Comparison of ENCODE assay signal across 9 mouse cellular contexts in genomic region chr11:82780134-82780533, GRCm38 (mm10). TPM values are rescaled to one million over a fixed set of nuclear protein-coding genes. Genes with fewer than 3 reads are reported as not detected.
A peak's percentile ranks its signal among the peaks of the same experiment; 100 is the strongest.
DNase-seq lines count a peak whose midpoint lies in the region; ATAC-seq and TF ChIP-seq lines count a peak whose summit lies in the region.
"Had no signal": no experiment of that assay in that cellular context is flagged by ENCODE, and none has a peak within 500 bp of the region (broad histone marks: within the 10 kb centered on the region; RNA-seq: fewer than 3 reads in every experiment).

No protein-coding gene starts in this region.

- H3K4me3 ChIP-seq in heart, embryonic 10.5 days = peak overlapping the region; percentile 95
- H3K4me3 ChIP-seq in ES-Bruce4 (ENCODE audit: low read depth, low read length) (peak overlapping the region; percentile 38), macrophage (ENCODE audit: inconsistent target) (peak overlapping the region; percentile 70)
- H3K4me3 ChIP-seq in heart, embryonic 16.5 days (ENCODE audit: low read length) = peak overlapping the region; percentile 95

- H3K4me1 ChIP-seq in heart, embryonic 10.5 days = peaks cover 16% of the 10 kb centered on the region
- peaks cover 5% of the 10 kb centered on the region for H3K4me1 ChIP-seq in ES-Bruce4 (ENCODE audit: control insufficient read depth, insufficient read depth, low read length)
- peaks cover 16% of the 10 kb centered on the region for H3K4me1 ChIP-seq in heart, embryonic 16.5 days (ENCODE audit: control insufficient read depth, insufficient read depth, low read length)

- H3K36me3 ChIP-seq in heart, embryonic 10.5 days = peaks cover 20% of the 10 kb centered on the region
- peaks cover 17% of the 10 kb centered on the region for H3K36me3 ChIP-seq in ES-Bruce4 (ENCODE audit: control insufficient read depth, insufficient read depth, low read length, poor library complexity, severe bottlenecking)
- peaks cover 12% of the 10 kb centered on the region for H3K36me3 ChIP-seq in heart, embryonic 16.5 days (ENCODE audit: control insufficient read depth, insufficient read depth)
- no peaks in the 10 kb centered on the region for H3K36me3 ChIP-seq in macrophage (ENCODE audit: inconsistent target)

- intact Hi-C loops in heart, postnatal 36 days (cut with DNase I) = loop anchor here (2.0 to 10.0 kb wide), 2 partner anchors 27 to 515 kb away; partner anchors contain the start of gene Ap2b1

- H3K4me2 ChIP-seq in heart, embryonic 16.5 days (ENCODE audit: low read depth, low read length) = peak overlapping the region; percentile 77

- 60% methylated on average over 5 of the region's 5 CpGs for WGBS in heart, embryonic 10.5 days
- WGBS in heart, embryonic 16.5 days = 44% methylated on average over 5 of the region's 5 CpGs
- 48% methylated on average over 4 of the region's 5 CpGs for WGBS in macrophage (ENCODE audit: missing documents)

- no peaks in the 10 kb centered on the region for H3K9me3 ChIP-seq in heart, embryonic 10.5 days
- no peaks in the 10 kb centered on the region for H3K9me3 ChIP-seq in ES-Bruce4 (replicated peaks; ENCODE audit: control insufficient read depth, insufficient read depth, low read length, poor library complexity, severe bottlenecking)
- no peaks in the 10 kb centered on the region for H3K9me3 ChIP-seq in heart, embryonic 16.5 days (replicated peaks; ENCODE audit: control insufficient read depth, low read length)

- no peaks in the 10 kb centered on the region for H3K27me3 ChIP-seq in heart, embryonic 10.5 days (ENCODE audit: insufficient read depth, poor library complexity, severe bottlenecking)
- no peaks in the 10 kb centered on the region for H3K27me3 ChIP-seq in ES-Bruce4 (ENCODE audit: control insufficient read depth, insufficient read depth, low read length, poor library complexity, severe bottlenecking)
- H3K27me3 ChIP-seq in heart, embryonic 16.5 days (ENCODE audit: control insufficient read depth, insufficient read depth, low read length) = no peaks in the 10 kb centered on the region

- peaks cover 23% of the 10 kb centered on the region; the same call in 1 of the 2 replicates for H3K79me2 ChIP-seq in macrophage (ENCODE audit: inconsistent target)

- TF ChIP-seq CTCF in ES-Bruce4 (IDR thresholded peaks at IDR 0.05; ENCODE audit: low read depth, low read length) = no peak

- DNase-seq in heart, embryonic 10.5 days (ENCODE audit: low spot score) = peak; percentile 68
- no peak for DNase-seq in heart, postnatal 36 days
- no peak for DNase-seq in cerebellum, adult 11 months
- DNase-seq in spleen, postnatal 14 days (ENCODE audit: low spot score in 2 of 2) = no peak
- DNase-seq in layer of hippocampus, adult 8-10 months (ENCODE audit: low spot score in 2 of 2) = no peak

- TF ChIP-seq POLR2A in ES-Bruce4 (IDR thresholded peaks at IDR 0.05; ENCODE audit: insufficient read depth, low read length) = no peak

- peak overlapping the region; percentile 99 for H3K27ac ChIP-seq in heart, embryonic 10.5 days
- no peak overlapping the region for H3K27ac ChIP-seq in ES-Bruce4 (ENCODE audit: insufficient read depth, low read length)
- no peak overlapping the region; the same call in 1 of the 2 replicates for H3K27ac ChIP-seq in heart, embryonic 16.5 days (ENCODE audit: low read length)
- peak overlapping the region; percentile 42 for H3K27ac ChIP-seq in macrophage

- no peak for TF ChIP-seq EP300 in ES-Bruce4 (IDR thresholded peaks at IDR 0.05; ENCODE audit: insufficient read depth, low read depth, low read length)

- H3K9ac ChIP-seq in ES-Bruce4 (ENCODE audit: low read depth, poor library complexity, severe bottlenecking) = peak overlapping the region; percentile 98
- peak overlapping the region; percentile 79 for H3K9ac ChIP-seq in heart, embryonic 16.5 days (ENCODE audit: low read length)

- ATAC-seq in heart, embryonic 16.5 days (replicated peaks; ENCODE audit: extremely low read depth, insufficient read depth, low FRiP score) = no peak

RNA-seq across cellular contexts. Expression of gene Lig3, which starts 0.8 kb away (rescaled TPM):
- polyA plus RNA-seq in heart, embryonic 10.5 days (2016; fragmentation: Nextera tagmentation; extraction: Ambion mirVana) = 31.8 and 32.4 TPM in 2 replicates
- total RNA-seq in heart, postnatal 36 days (2021) = 10 to 100 TPM; 18.1 to 18.9 TPM
- 56.3 and 64.7 TPM in 2 replicates for polyA plus RNA-seq in ES-Bruce4 (2011; ENCODE audit: insufficient read depth, insufficient read length, low read depth, missing spikeins)
- polyA plus RNA-seq in heart, embryonic 16.5 days (2015; fragmentation: Nextera tagmentation; extraction: Ambion mirVana) = 16.6 and 17.6 TPM in 2 replicates
- 10 to 100 TPM; 14.6 to 29.8 (median 22.7) TPM for total RNA-seq in macrophage (2018; cell fraction: chromatin; rRNA removed)
- total RNA-seq in macrophage (2018; cell fraction: cytosol; rRNA removed) = 10 to 100 TPM in 18 of 26 experiments, 1 to 10 TPM in 8; 7.5 to 13.2 (median 10.6) TPM
- total RNA-seq in macrophage (2018; cell fraction: nucleus; rRNA removed) = 10 to 100 TPM; 11.8 to 26.7 (median 16.9) TPM
- 8.5 to 10.4 TPM (median 9.2 TPM) in 3 replicates for polyA plus RNA-seq in macrophage (2018)
- 10 to 100 TPM; 23.9 to 31.5 (median 26.7) TPM for total RNA-seq in layer of hippocampus, adult 8-10 months (2022)

RNA-seq across cellular contexts. Expression of gene Zfp830, which starts 16.0 kb away (rescaled TPM):
- polyA plus RNA-seq in heart, embryonic 10.5 days (2016; fragmentation: Nextera tagmentation; extraction: Ambion mirVana) = 29.6 and 37.3 TPM in 2 replicates
- 10 to 100 TPM; 15.0 to 15.9 TPM for total RNA-seq in heart, postnatal 36 days (2021)
- polyA plus RNA-seq in ES-Bruce4 (2011; ENCODE audit: insufficient read depth, insufficient read length, low read depth, missing spikeins) (24.8 and 25.6 TPM in 2 replicates), macrophage (2018) (17.4 to 31.8 TPM (median 19.8 TPM) in 3 replicates)
- 28.3 and 30.4 TPM in 2 replicates for polyA plus RNA-seq in heart, embryonic 16.5 days (2015; fragmentation: Nextera tagmentation; extraction: Ambion mirVana)
- 10 to 100 TPM in 24 of 26 experiments, 1 to 10 TPM in 2; 9.0 to 54.9 (median 22.2) TPM for total RNA-seq in macrophage (2018; cell fraction: chromatin; rRNA removed)
- 10 to 100 TPM; 10.2 to 28.1 (median 18.4) TPM for total RNA-seq in macrophage (2018; cell fraction: cytosol; rRNA removed)
- 10 to 100 TPM; 14.2 to 52.6 (median 24.2) TPM for total RNA-seq in macrophage (2018; cell fraction: nucleus; rRNA removed)
- 10 to 100 TPM; 11.3 to 15.8 (median 14.8) TPM for total RNA-seq in layer of hippocampus, adult 8-10 months (2022)

RNA-seq across cellular contexts. Expression of gene Cct6b, which starts 16.0 kb away (rescaled TPM):
- polyA plus RNA-seq in heart, embryonic 10.5 days (2016; fragmentation: Nextera tagmentation; extraction: Ambion mirVana) = 0.14 and 0.26 TPM in 2 replicates
- under 1 TPM; 0.14 to 0.22 TPM for total RNA-seq in heart, postnatal 36 days (2021)
- polyA plus RNA-seq in ES-Bruce4 (2011; ENCODE audit: insufficient read depth, insufficient read length, low read depth, missing spikeins) = 1.1 and 1.6 TPM in 2 replicates
- polyA plus RNA-seq in heart, embryonic 16.5 days (2015; fragmentation: Nextera tagmentation; extraction: Ambion mirVana) = 0.14 and 0.25 TPM in 2 replicates
- total RNA-seq in macrophage (2018; cell fraction: chromatin; rRNA removed) = 1 to 10 TPM in 3 of 26 experiments, under 1 TPM in 14, not detected in 9; 0.44 to 1.5 (median 0.65) TPM
- total RNA-seq in macrophage (2018; cell fraction: cytosol; rRNA removed) = under 1 TPM in 21 of 26 experiments, not detected in 5; 0.05 to 0.31 (median 0.12) TPM
- total RNA-seq in macrophage (2018; cell fraction: nucleus; rRNA removed) = 1 to 10 TPM in 1 of 26 experiments, under 1 TPM in 13, not detected in 12; 0.30 to 1.1 (median 0.44) TPM
- polyA plus RNA-seq in macrophage (2018) = 0.10 to 0.12 TPM in 2 of 3 replicates, not detected in the other
- total RNA-seq in layer of hippocampus, adult 8-10 months (2022) = under 1 TPM; 0.26 to 0.48 (median 0.39) TPM
- total RNA-seq: hematopoietic stem cell, adult 5-6 weeks had no signal

Comparison
In these comparisons a context has a peak if more than half of its experiments do, and no peak if none do; other contexts are left out.
1. H3K27ac ChIP-seq: peak in heart, embryonic 10.5 days (single experiment) and macrophage (single experiment); none in ES-Bruce4 (single experiment) and heart, embryonic 16.5 days (single experiment).
2. H3K4me3 ChIP-seq: peak in every context shown above with its lines; median percentile 95 in heart, embryonic 10.5 days; 95 in heart, embryonic 16.5 days; 70 in macrophage; 38 in ES-Bruce4.